Mouse (Mus musculus): ENCODE measurements around the gene Padi2. TPM values are rescaled to one million over a fixed set of nuclear protein-coding genes. Genes with fewer than 3 reads are reported as not detected.

The Padi2 gene
- polyA plus RNA-seq, 1 experiment from 2014 or later: 0.90 TPM

- no peak for ATAC-seq (replicated peaks)
- H3K36me3 ChIP-seq: no peaks in the 10 kb centered on the region
- peaks cover 14% of the 10 kb centered on the region for H3K4me1 ChIP-seq
- H3K27ac ChIP-seq (replicated peaks): no peak overlapping the region
- WGBS: 89% methylated on average over 9 of the region's 9 CpGs
- no peaks in the 10 kb centered on the region for H3K9me3 ChIP-seq
- H3K4me3 ChIP-seq: no peak overlapping the region
- peaks cover 10% of the 10 kb centered on the region for H3K27me3 ChIP-seq
- H3K4me2 ChIP-seq (replicated peaks): no peak overlapping the region
- no peak overlapping the region for H3K9ac ChIP-seq (replicated peaks)
Observed at GRCm38 (mm10) chr4:140911416-140911815, 5.3 kb downstream of the Padi2 start.

GRCm38 (mm10) chr4:140912271-140912833 lies 6.2 kb downstream of the Padi2 start:
- no peak for ATAC-seq (replicated peaks)
- H3K27me3 ChIP-seq: peaks cover 6% of the 10 kb centered on the region
- peaks cover 13% of the 10 kb centered on the region; the same call in 1 of the 2 replicates for H3K4me1 ChIP-seq
- no peaks in the 10 kb centered on the region for H3K36me3 ChIP-seq
- WGBS: 91% methylated on average over 10 of the region's 10 CpGs
- H3K27ac ChIP-seq (replicated peaks): no peak overlapping the region
- H3K4me3 ChIP-seq: no peak overlapping the region
- H3K9ac ChIP-seq (replicated peaks): no peak overlapping the region
- no peaks in the 10 kb centered on the region for H3K9me3 ChIP-seq
- H3K4me2 ChIP-seq (replicated peaks): no peak overlapping the region

- WGBS: 97% methylated on average over 9 of the region's 9 CpGs
- Histone ChIP-seq H3K27me3 (no peaks in the 10 kb centered on the region), H3K4me1 (peaks cover 13% of the 10 kb centered on the region; the same call in 1 of the 2 replicates), H3K27ac (replicated peaks) (no peak overlapping the region), H3K36me3 (no peaks in the 10 kb centered on the region), H3K9ac (replicated peaks) (no peak overlapping the region), H3K9me3 (no peaks in the 10 kb centered on the region), H3K4me2 (replicated peaks) (no peak overlapping the region), H3K4me3 (no peak overlapping the region)
- ATAC-seq (replicated peaks): no peak
Observed at GRCm38 (mm10) chr4:140913565-140913964, 7.4 kb downstream of the Padi2 start.

GRCm38 (mm10) chr4:140914731-140915131 lies 8.6 kb downstream of the Padi2 start:
- no peak overlapping the region for H3K27ac ChIP-seq (replicated peaks)
- WGBS: 47% methylated on average over 6 of the region's 6 CpGs
- ATAC-seq (replicated peaks): no peak
- no peaks in the 10 kb centered on the region for H3K36me3 ChIP-seq
- no peak overlapping the region for H3K4me2 ChIP-seq (replicated peaks)
- no peaks in the 10 kb centered on the region for H3K9me3 ChIP-seq
- H3K4me1 ChIP-seq: peaks cover 13% of the 10 kb centered on the region; the same call in 1 of the 2 replicates
- H3K27me3 ChIP-seq: no peaks in the 10 kb centered on the region
- no peak overlapping the region for H3K9ac ChIP-seq (replicated peaks)
- H3K4me3 ChIP-seq: no peak overlapping the region

- Histone ChIP-seq H3K9ac (replicated peaks) (no peak overlapping the region), H3K4me1 (peaks cover 13% of the 10 kb centered on the region; the same call in 1 of the 2 replicates), H3K36me3 (no peaks in the 10 kb centered on the region), H3K4me2 (replicated peaks) (no peak overlapping the region), H3K27ac (replicated peaks) (no peak overlapping the region), H3K27me3 (no peaks in the 10 kb centered on the region), H3K9me3 (no peaks in the 10 kb centered on the region), H3K4me3 (no peak overlapping the region)
- ATAC-seq (replicated peaks): no peak
- WGBS: 70% methylated on average over 3 of the region's 3 CpGs
Observed at GRCm38 (mm10) chr4:140915235-140915634, 9.1 kb downstream of the Padi2 start.

- WGBS: 94% methylated on average over 5 of the region's 5 CpGs
Observed at GRCm38 (mm10) chr4:140916296-140916695, 10.2 kb downstream of the Padi2 start.

GRCm38 (mm10) chr4:140917451-140917850 lies 11.3 kb downstream of the Padi2 start:
- no peak for ATAC-seq (replicated peaks)
- no peak overlapping the region for H3K9ac ChIP-seq (replicated peaks)
- H3K27me3 ChIP-seq: no peaks in the 10 kb centered on the region
- no peak overlapping the region for H3K4me2 ChIP-seq (replicated peaks)
- no peak overlapping the region for H3K4me3 ChIP-seq
- H3K9me3 ChIP-seq: no peaks in the 10 kb centered on the region
- no peak overlapping the region for H3K27ac ChIP-seq (replicated peaks)
- no peaks in the 10 kb centered on the region for H3K36me3 ChIP-seq
- WGBS: 92% methylated on average over 9 of the region's 9 CpGs
- H3K4me1 ChIP-seq: peaks cover 8% of the 10 kb centered on the region; the same call in 1 of the 2 replicates

More at GRCm38 (mm10) chr4:140916296-140916695, 10.2 kb downstream of the Padi2 start:
- H3K36me3 ChIP-seq: no peaks in the 10 kb centered on the region
- H3K4me2 ChIP-seq (replicated peaks): no peak overlapping the region
- H3K9me3 ChIP-seq: no peaks in the 10 kb centered on the region
- no peak for ATAC-seq (replicated peaks)
- peaks cover 8% of the 10 kb centered on the region; the same call in 1 of the 2 replicates for H3K4me1 ChIP-seq
- H3K4me3 ChIP-seq: no peak overlapping the region
- no peaks in the 10 kb centered on the region for H3K27me3 ChIP-seq
- no peak overlapping the region for H3K27ac ChIP-seq (replicated peaks)
- H3K9ac ChIP-seq (replicated peaks): no peak overlapping the region

- Histone ChIP-seq H3K4me2 (replicated peaks) (no peak overlapping the region), H3K27ac (replicated peaks) (no peak overlapping the region), H3K4me1 (peaks cover 2% of the 10 kb centered on the region; the same call in 1 of the 2 replicates), H3K36me3 (no peaks in the 10 kb centered on the region), H3K27me3 (no peaks in the 10 kb centered on the region), H3K9me3 (no peaks in the 10 kb centered on the region), H3K9ac (replicated peaks) (no peak overlapping the region), H3K4me3 (no peak overlapping the region)
- 83% methylated on average over 11 of the region's 11 CpGs for WGBS
- ATAC-seq (replicated peaks): no peak
Observed at GRCm38 (mm10) chr4:140919974-140920836, 14.1 kb downstream of the Padi2 start.

- Histone ChIP-seq H3K4me2 (replicated peaks) (no peak overlapping the region), H3K27ac (replicated peaks) (no peak overlapping the region), H3K9me3 (no peaks in the 10 kb centered on the region), H3K4me1 (no peaks in the 10 kb centered on the region), H3K36me3 (no peaks in the 10 kb centered on the region), H3K9ac (replicated peaks) (no peak overlapping the region), H3K27me3 (no peaks in the 10 kb centered on the region), H3K4me3 (no peak overlapping the region)
- WGBS: 89% methylated on average over 5 of the region's 5 CpGs
- no peak for ATAC-seq (replicated peaks)
Observed at GRCm38 (mm10) chr4:140922508-140922907, 16.4 kb downstream of the Padi2 start.

- Histone ChIP-seq H3K4me1 (peaks cover 3% of the 10 kb centered on the region; the same call in 1 of the 2 replicates), H3K9ac (replicated peaks) (no peak overlapping the region), H3K4me2 (replicated peaks) (no peak overlapping the region), H3K9me3 (no peaks in the 10 kb centered on the region), H3K36me3 (no peaks in the 10 kb centered on the region), H3K27me3 (no peaks in the 10 kb centered on the region), H3K27ac (replicated peaks) (no peak overlapping the region), H3K4me3 (no peak overlapping the region)
- ATAC-seq (replicated peaks): no peak
- WGBS: 82% methylated on average over 8 of the region's 8 CpGs
Observed at GRCm38 (mm10) chr4:140925648-140926047, 19.5 kb downstream of the Padi2 start.

- Histone ChIP-seq H3K36me3 (no peaks in the 10 kb centered on the region), H3K27me3 (no peaks in the 10 kb centered on the region), H3K9me3 (no peaks in the 10 kb centered on the region), H3K9ac (replicated peaks) (no peak overlapping the region), H3K27ac (replicated peaks) (no peak overlapping the region), H3K4me2 (replicated peaks) (no peak overlapping the region), H3K4me1 (peaks cover 3% of the 10 kb centered on the region; the same call in 1 of the 2 replicates), H3K4me3 (no peak overlapping the region)
- WGBS: 90% methylated on average over 9 of the region's 9 CpGs
- no peak for ATAC-seq (replicated peaks)
Observed at GRCm38 (mm10) chr4:140928349-140928748, 22.2 kb downstream of the Padi2 start.

GRCm38 (mm10) chr4:140929745-140930144 lies 23.6 kb downstream of the Padi2 start:
- Histone ChIP-seq H3K27ac (replicated peaks) (no peak overlapping the region), H3K27me3 (no peaks in the 10 kb centered on the region), H3K4me3 (no peak overlapping the region), H3K9ac (replicated peaks) (no peak overlapping the region), H3K9me3 (no peaks in the 10 kb centered on the region), H3K36me3 (no peaks in the 10 kb centered on the region), H3K4me1 (peaks cover 3% of the 10 kb centered on the region; the same call in 1 of the 2 replicates), H3K4me2 (replicated peaks) (no peak overlapping the region)
- WGBS: 35% methylated on average over 8 of the region's 8 CpGs
- no peak for ATAC-seq (replicated peaks)
